Mouse (Mus musculus): ENCODE results near the gene Rbp7.
"Not testable (repeated sequence)": the region's sequence is repeated elsewhere in the genome, so short reads cannot be mapped to it uniquely, and the experiment has no call there.

Gene Rbp7

GRCm38 (mm10) chr4:149454879-149455278, at the start of gene Rbp7:
TSS of gene Rbp7 (minus strand) at chr4:149454978.
- no peak for DNase-seq (ENCODE audit: low spot score)

GRCm38 (mm10) chr4:149504363-149504762, 49.6 kb upstream of the Rbp7 start:
- no peak for DNase-seq (ENCODE audit: low spot score)

- no peak for DNase-seq (ENCODE audit: low spot score)
Measured at GRCm38 (mm10) chr4:149499790-149500189, 45.0 kb upstream of the Rbp7 start.

GRCm38 (mm10) chr4:149498901-149499300, 44.1 kb upstream of the Rbp7 start:
- DNase-seq (ENCODE audit: low spot score) = no peak

GRCm38 (mm10) chr4:149496612-149497011, 41.8 kb upstream of the Rbp7 start:
- DNase-seq (ENCODE audit: low spot score) = peak; percentile 72

GRCm38 (mm10) chr4:149491151-149491550, 36.4 kb upstream of the Rbp7 start:
- DNase-seq (ENCODE audit: low spot score) = no peak

GRCm38 (mm10) chr4:149489415-149490240, 34.9 kb upstream of the Rbp7 start:
- no peak for DNase-seq (ENCODE audit: low spot score)

- no peak for DNase-seq (ENCODE audit: low spot score)
Measured at GRCm38 (mm10) chr4:149487729-149488128, 33.0 kb upstream of the Rbp7 start.

- DNase-seq (ENCODE audit: low spot score) = peak; percentile 68
Measured at GRCm38 (mm10) chr4:149485825-149486206, 31.0 kb upstream of the Rbp7 start.

GRCm38 (mm10) chr4:149485053-149485824, 30.5 kb upstream of the Rbp7 start, which contains the start of the genes Nmnat1 and Lzic:
TSS of gene Nmnat1 (minus strand) at chr4:149485202.
TSS of gene Lzic (plus strand) at chr4:149485229.
- peak; percentile 96 for DNase-seq (ENCODE audit: low spot score)

- no peak for DNase-seq (ENCODE audit: low spot score)
Measured at GRCm38 (mm10) chr4:149484566-149484965, 29.8 kb upstream of the Rbp7 start.

- DNase-seq (ENCODE audit: low spot score) = no peak
Measured at GRCm38 (mm10) chr4:149477078-149477477, 22.3 kb upstream of the Rbp7 start, which contains the start of gene Tmem274. TSS of gene Tmem274 (plus strand) at chr4:149477378.

GRCm38 (mm10) chr4:149475096-149475495, 20.3 kb upstream of the Rbp7 start:
- no peak for DNase-seq (ENCODE audit: low spot score)

GRCm38 (mm10) chr4:149469557-149469956, 14.8 kb upstream of the Rbp7 start:
- DNase-seq (ENCODE audit: low spot score) = no peak

- no peak for DNase-seq (ENCODE audit: low spot score)
Measured at GRCm38 (mm10) chr4:149463435-149463950, 8.7 kb upstream of the Rbp7 start.

GRCm38 (mm10) chr4:149462305-149462971, 7.7 kb upstream of the Rbp7 start:
- no peak for DNase-seq (ENCODE audit: low spot score)

- DNase-seq (ENCODE audit: low spot score) = no peak
Measured at GRCm38 (mm10) chr4:149461579-149462304, 7.0 kb upstream of the Rbp7 start.

GRCm38 (mm10) chr4:149460475-149460874, 5.7 kb upstream of the Rbp7 start:
- not testable (repeated sequence) for DNase-seq (ENCODE audit: low spot score)

GRCm38 (mm10) chr4:149459425-149459824, 4.6 kb upstream of the Rbp7 start:
- no peak for DNase-seq (ENCODE audit: low spot score)

GRCm38 (mm10) chr4:149458526-149458925, 3.7 kb upstream of the Rbp7 start:
- no peak for DNase-seq (ENCODE audit: low spot score)

GRCm38 (mm10) chr4:149457831-149458430, 3.2 kb upstream of the Rbp7 start:
- no peak for DNase-seq (ENCODE audit: low spot score)

All from embryo, embryonic 10.5 days (tissue).